Mouse (Mus musculus) liver, adult (tissue): Measurements from ENCODE around the gene Klrk1.
"Not testable (repeated sequence)": the region's sequence is repeated elsewhere in the genome, so short reads cannot be mapped to it uniquely, and the experiment has no call there.

Experiments used
- GATA4 ChIP-seq: IDR thresholded peaks from 2 replicates; pipeline ENCODE4 v1.6.1; 2014; ENCODE audit warnings: mild to moderate bottlenecking, low read length; ENCODE audit not compliant: insufficient replicate concordance

The Klrk1 gene

DNA sequence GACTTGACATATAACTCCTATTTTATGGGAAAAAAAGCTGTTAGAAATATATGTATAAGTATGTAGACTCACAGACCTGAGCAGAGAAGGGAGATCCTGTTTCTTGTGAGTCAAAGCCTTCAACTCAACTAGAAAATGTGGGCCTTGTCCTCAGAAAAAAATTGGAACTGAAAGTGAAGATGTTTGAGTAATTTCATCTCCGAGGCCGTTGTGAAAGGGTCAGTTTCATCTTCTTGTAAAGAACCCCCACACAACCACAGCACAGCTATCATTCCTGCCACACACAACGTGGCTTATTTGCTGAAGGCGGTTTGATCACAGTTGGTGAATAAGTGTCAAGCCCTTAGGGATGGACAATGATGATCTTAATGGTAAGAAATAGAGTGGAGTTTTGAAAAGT, at the start of gene Klrk1:
Gene Klrk1 (minus strand): TSS at position 130 of the 400 bp plus-strand sequence.
- TF ChIP-seq GATA4 = no peak

DNA sequence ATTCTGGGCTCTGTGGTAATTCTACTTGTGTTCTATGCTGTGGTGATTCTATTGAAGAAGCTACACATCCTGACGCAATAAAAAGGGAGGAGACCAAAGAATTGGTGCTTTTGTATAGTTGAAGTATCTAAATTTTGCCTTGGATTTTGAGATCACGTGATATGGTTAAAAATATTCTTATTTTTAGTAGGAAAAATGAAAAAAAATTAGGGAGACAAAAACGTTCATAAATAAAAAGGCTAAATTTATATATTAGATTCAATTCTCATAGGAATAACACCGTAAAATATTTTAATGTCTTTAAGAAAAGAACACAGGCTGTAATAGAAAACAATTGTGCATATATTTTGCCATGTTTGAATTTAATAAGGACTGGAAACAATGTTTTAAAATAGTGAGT, 36.9 kb upstream of the Klrk1 start, which contains the start of gene Klrc2:
Gene Klrc2 (minus strand): TSS at position 101 of the 400 bp plus-strand sequence.
- TF ChIP-seq GATA4 = not testable (repeated sequence)

GRCm38 (mm10) chr6:129643237-129643636, 19.6 kb upstream of the Klrk1 start, which contains the start of gene Klrc3:
TSS of gene Klrc3 (minus strand) at chr6:129643337.
- TF ChIP-seq GATA4 = not testable (repeated sequence)

DNA sequence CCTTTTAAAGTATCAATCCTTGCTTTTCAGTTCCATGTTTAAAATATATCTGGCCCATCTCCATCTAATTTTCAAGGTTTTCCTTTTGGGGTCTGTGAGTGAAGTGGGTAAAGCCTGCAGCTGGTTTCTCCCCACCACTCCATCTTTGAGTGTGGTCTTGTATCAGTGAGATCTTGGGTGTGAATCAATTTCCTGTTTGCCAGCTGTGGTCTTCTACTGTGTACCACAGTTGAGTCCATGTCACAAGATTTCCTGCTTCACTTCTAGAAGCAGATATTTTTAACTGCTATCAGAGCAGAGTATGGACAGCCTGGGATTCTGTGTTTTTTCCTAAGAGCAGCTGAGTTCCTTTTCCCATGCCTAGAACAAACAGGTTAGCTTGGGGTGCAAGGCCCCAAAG, 15.3 kb downstream of the Klrk1 start:
- TF ChIP-seq GATA4 = no peak

DNA sequence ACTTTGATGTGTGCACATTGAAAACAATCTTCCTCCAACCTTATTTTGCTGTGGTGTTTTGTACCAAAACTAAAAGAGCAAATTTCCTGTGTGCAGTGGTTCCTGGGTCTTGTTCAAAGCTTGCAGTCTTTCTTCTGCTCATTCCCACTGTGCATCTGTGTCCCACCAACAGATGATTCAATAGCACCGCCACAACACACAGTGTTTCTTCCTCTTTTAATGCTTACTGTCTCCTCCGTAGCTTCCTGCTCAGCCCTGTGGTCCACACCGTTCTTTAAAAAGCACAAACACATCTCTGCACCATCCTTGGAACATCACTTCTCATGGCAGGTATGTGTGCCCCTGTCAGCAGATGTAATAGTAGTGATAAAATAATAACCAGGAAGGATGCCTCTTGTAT, 32.2 kb downstream of the Klrk1 start, which contains the start of gene Klrd1:
Gene Klrd1 (plus strand): TSS at position 275 of the 400 bp plus-strand sequence.
- no peak for TF ChIP-seq GATA4

DNA sequence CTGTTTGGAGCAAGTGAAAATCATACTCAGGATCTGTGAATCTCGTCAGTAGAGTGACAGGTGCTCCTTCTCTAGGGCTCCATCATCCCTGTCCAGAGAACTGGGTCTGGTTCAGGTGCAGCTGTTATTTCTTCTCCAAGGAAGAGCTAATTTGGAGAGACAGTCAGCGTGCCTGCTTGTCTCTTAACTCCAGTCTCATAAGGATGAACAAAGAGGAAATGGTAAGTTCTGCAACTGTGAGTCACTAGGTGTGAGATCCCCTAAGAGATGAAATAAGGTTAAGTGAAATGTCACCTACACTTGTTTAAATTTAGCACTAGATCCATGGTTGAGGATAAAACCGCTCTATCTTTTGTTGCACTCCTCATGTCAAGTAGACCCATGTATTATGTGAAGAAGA, 40.6 kb downstream of the Klrk1 start:
- TF ChIP-seq GATA4 = no peak

- TF ChIP-seq GATA4 = no peak
Measured at GRCm38 (mm10) chr6:129581896-129582295, 41.8 kb downstream of the Klrk1 start.

DNA sequence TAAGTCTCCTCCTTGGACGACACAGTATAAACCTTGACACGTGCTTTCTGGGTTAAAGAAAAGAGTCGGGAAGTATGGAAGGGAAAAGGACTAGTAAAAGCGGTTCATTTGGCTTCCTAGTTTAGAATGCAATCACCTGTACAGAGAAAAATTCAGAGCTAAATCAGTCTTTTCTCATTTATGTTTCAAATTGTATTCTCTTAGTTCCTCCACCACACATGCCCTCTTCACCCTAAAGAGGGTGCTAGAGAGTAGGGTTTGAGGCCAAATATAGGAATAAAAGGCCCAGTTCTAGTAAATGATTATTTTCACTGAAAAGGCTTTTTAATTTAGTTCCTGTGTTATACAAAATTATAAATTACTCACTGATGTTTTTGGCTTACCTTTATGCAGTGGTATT, 42.4 kb downstream of the Klrk1 start:
- TF ChIP-seq GATA4 = no peak

DNA sequence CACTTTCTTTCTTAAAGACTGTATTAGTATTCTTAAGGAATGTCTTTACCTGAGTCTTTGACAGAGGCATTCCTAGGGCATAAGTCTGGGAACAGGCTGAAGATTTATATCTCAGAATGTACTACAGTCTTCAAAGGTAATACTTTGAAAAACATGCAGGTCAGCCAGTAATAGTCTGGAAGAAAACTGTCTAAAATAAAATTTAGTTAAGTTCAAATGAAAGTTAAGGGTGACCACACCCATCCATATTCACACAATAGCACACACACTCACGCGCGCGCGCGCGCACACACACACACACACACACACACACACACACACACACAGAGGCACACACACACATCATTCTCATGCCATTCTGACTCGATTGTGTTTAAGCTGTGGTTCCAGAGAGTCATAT, 46.1 kb downstream of the Klrk1 start, which contains the start of gene Klre1:
Gene Klre1 (plus strand): TSS at position 301 of the 400 bp plus-strand sequence.
- TF ChIP-seq GATA4 = no peak

- TF ChIP-seq GATA4 = no peak
Measured at GRCm38 (mm10) chr6:129575315-129575714, 48.3 kb downstream of the Klrk1 start.

DNA sequence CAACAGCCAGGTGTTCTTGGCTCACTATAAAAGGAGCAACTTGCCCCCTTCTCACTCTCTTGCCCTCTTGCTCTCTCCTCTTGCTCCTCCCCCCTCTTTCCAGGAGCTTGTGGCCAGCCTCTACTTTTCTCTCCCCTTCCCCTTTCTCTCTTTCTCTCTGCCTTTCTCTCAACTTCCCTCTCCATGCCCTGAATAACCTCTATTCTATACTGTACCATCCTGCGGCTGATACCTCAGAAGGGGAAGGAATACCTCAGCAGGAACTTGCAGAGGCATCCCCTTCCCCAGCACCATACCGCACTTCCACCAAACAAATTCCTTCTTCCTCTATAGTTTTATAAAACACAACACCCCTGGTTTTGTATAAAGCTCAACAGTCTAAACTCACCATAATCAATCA, 58.4 kb downstream of the Klrk1 start:
- TF ChIP-seq GATA4 = no peak
